Mouse (Mus musculus) heart, postnatal 0 days (tissue): Measurements from ENCODE around the gene Rnaseh2c. TPM values are rescaled to one million over a fixed set of nuclear protein-coding genes. Genes with fewer than 3 reads are reported as not detected.
A peak's percentile ranks its signal among the peaks of the same experiment; 100 is the strongest.

Experiments
- ATAC-seq: fragments of 200-750 bp; cut with Nextera tagmentation; 2 replicates; pipeline ENCODE4 v1.8.0; 2017; ENCODE audit warnings: low read depth, moderate number of reproducible peaks, moderate library complexity; ENCODE audit not compliant: insufficient read depth
- DNase-seq: peaks from one replicate; pipeline ENCODE4 v3.0.0-alpha.2; 2016; ENCODE audit warnings: low spot score
- H3K27ac ChIP-seq: fragments of 300-500 bp; sonication (generic); 2 replicates; pipeline ENCODE4 v1.5.1; 2014; ENCODE audit warnings: low read depth, mild to moderate bottlenecking
- H3K27me3 ChIP-seq: fragments of 300-500 bp; sonication (generic); 2 replicates; pipeline ENCODE4 v1.6.1; 2014; ENCODE audit warnings: low read length, mixed read lengths; ENCODE audit not compliant: control insufficient read depth, insufficient read depth
- H3K36me3 ChIP-seq: fragments of 300-500 bp; sonication (generic); replicated peaks from 2 replicates; pipeline ENCODE4 v1.6.1; 2014; ENCODE audit warnings: low read length, mixed read lengths; ENCODE audit not compliant: control insufficient read depth, insufficient read depth
- H3K4me1 ChIP-seq: fragments of 300-500 bp; sonication (generic); 2 replicates; pipeline ENCODE4 v1.6.1; 2014; ENCODE audit warnings: antibody characterized with exemption; ENCODE audit not compliant: control insufficient read depth, insufficient read depth
- H3K4me2 ChIP-seq: fragments of 300-500 bp; sonication (generic); 2 replicates; pipeline ENCODE4 v1.6.1; 2014; ENCODE audit warnings: low read depth, mild to moderate bottlenecking, low read length, moderate library complexity
- H3K4me3 ChIP-seq: fragments of 300-500 bp; sonication (generic); 2 replicates; pipeline ENCODE4 v1.5.1; 2014; ENCODE audit warnings: low read depth, low read length
- H3K9ac ChIP-seq: fragments of 300-500 bp; sonication (generic); replicated peaks from 2 replicates; pipeline ENCODE4 v1.6.1; 2014; ENCODE audit warnings: low read depth, low read length, mixed read lengths
- H3K9me3 ChIP-seq: fragments of 300-500 bp; sonication (generic); replicated peaks from 2 replicates; pipeline ENCODE4 v1.6.1; 2016; ENCODE audit warnings: low read length; ENCODE audit not compliant: control insufficient read depth
- CTCF ChIP-seq: IDR thresholded peaks from 2 replicates; pipeline ENCODE4 v1.5.1; 2016; ENCODE audit warnings: antibody characterized with exemption, control low read depth, low read depth
- EP300 ChIP-seq: IDR thresholded peaks from 2 replicates; pipeline ENCODE4 v1.6.1; 2016; ENCODE audit warnings: antibody characterized with exemption, low read depth
- WGBS: fragments of 180-500 bp; shearing (Covaris S2); extraction: QIAGEN DNeasy Blood & Tissue Kit; methylation state at CpG from one replicate; pipeline ENCODE4 v1.1.7; 2014; 5-methylcytosine and 5-hydroxymethylcytosine counted together
- polyA plus RNA-seq: library from polyadenylated mRNA; unstranded; fragments of >200 nt; fragmentation: Nextera tagmentation; extraction: Ambion mirVana; gene quantifications from 2 replicates; pipeline ENCODE4 v1.2.1, GENCODE M21; 2015
- total RNA-seq: library from RNA; depleted of rRNA; stranded (reverse); fragments of >200 nt; gene quantifications from 2 replicates; pipeline ENCODE4 v1.2.3, GENCODE M21; 2014; ENCODE audit warnings: low replicate concordance

Gene Rnaseh2c
- total and polyA plus RNA-seq, 2 experiments from 2014 or later, result 51.8 to 57.6 TPM

DNA sequence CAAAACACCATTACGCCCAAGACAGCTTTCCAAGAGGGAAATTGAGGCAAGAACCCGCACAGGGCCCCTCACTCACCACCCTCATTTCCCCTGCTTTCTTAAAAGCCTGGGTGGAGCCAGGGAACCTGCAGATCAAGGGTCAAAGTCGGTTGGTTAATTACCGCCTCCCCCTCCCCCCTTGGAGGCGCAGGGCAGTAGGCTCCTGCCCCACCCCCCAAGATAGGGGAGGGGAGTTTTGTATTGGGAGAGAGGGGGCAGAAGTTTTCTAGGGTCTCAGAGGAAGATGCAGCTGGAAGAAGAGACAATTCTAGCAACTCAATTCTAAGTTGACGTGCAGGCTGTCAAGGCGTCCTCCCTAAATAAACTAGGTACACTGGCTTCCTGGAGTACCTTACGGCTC lies 42.4 kb upstream of the Rnaseh2c start:
- H3K4me2 ChIP-seq, result no peak overlapping the region
- peaks cover 15% of the 10 kb centered on the region for H3K4me1 ChIP-seq
- peaks cover 80% of the 10 kb centered on the region for H3K27me3 ChIP-seq
- H3K36me3 ChIP-seq, result no peaks in the 10 kb centered on the region
- ATAC-seq (no peak), DNase-seq (no peak)
- H3K4me3 ChIP-seq, result no peak overlapping the region
- TF ChIP-seq EP300 (no peak), CTCF (no peak)
- no peaks in the 10 kb centered on the region for H3K9me3 ChIP-seq
- H3K27ac ChIP-seq, result no peak overlapping the region
- no peak overlapping the region for H3K9ac ChIP-seq
- WGBS, result 25% methylated on average over 8 of the region's 8 CpGs

DNA sequence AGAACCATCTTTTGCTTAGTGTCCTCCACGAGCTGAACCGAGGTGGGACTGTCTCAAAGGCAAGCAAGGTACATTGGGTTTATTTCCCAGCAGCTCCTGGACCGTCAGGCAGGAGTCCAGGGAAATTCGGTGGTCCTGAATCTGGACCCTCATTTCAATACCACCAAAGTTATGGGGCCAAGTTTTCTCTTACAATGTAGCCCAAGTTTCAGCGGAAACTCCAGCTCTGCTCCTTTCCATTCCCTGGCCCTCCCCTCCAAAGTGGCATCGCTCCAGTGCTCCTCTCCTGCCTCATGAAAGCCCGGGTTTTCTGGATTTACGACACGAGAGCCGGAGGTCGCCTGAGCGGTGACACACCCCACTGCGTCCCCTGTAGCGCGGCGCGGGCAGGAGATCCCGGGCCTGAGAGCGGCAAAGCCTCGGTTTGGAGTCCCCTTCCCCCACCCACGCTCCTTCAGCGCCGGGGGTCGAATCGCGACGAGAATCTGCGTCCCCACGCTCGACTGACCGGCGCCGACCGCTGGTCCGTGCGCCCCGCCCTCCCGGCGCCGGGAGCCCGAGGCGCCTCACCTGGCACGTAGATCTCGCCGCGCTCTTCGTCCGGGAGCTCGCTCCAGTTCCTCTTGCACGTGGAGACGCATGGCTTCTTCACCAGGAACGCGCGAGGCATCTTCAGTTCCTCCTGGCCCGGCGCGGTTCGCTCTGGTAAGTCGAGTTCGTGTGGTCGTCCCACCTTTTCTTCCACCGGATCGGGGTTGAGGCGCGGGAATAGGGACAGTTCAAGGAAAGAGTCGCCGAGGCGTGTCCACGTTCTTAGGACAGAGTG lies 41.8 kb upstream of the Rnaseh2c start:
- ATAC-seq, result no peak; the same call in 1 of the 2 replicates
- Histone ChIP-seq H3K27ac (no peak overlapping the region), H3K4me2 (peak overlapping the region; percentile 62), H3K36me3 (no peaks in the 10 kb centered on the region), H3K4me3 (peak overlapping the region; percentile 40), H3K9ac (no peak overlapping the region; the same call in 1 of the 2 replicates), H3K9me3 (no peaks in the 10 kb centered on the region), H3K4me1 (peaks cover 15% of the 10 kb centered on the region), H3K27me3 (peaks cover 87% of the 10 kb centered on the region)
- no peak for TF ChIP-seq CTCF
- no peak for TF ChIP-seq EP300
- WGBS, result under 1% methylated on average over 69 of the region's 69 CpGs
- no peak for DNase-seq

DNA sequence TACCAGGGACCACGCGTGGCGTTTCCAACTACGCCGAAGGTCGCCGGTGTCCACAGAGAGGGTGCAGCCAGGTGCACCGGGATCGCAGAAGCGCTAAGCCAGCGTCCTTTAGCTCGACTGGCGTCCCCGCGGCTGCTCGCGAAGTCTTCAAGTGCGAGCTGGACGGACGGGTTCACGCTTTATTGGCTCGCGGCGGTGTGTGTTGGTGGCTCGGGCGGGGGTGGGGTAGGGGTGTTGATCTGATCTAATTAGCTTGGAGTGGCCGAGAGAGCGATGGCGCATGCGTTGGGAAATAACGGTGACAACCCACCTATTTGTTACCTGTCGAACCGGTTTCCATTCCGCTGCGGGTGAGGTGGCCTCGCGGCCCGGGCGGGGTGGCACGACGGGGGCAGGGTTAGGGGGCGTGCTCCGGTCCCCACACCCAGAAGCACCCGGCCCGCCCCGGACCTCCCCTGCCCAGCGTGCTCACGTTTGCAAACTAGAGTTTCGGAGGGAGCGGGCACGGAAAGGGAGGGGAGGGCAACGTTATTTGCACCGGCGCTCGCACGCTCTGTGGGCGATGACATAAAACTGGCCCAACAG lies 41.1 kb upstream of the Rnaseh2c start, which contains the start of gene Ovol1:
TSS of gene Ovol1 (minus strand) at position 190 of the 585 bp plus-strand sequence.
- Histone ChIP-seq H3K9ac (no peak within 1 kb of the TSS; the same call in 1 of the 2 replicates), H3K4me2 (peak within 1 kb of the TSS; percentile 62), H3K9me3 (no peaks in the 10 kb centered on the region), H3K27ac (no peak within 1 kb of the TSS), H3K36me3 (no peaks in the 10 kb centered on the region), H3K4me1 (peaks cover 15% of the 10 kb centered on the region), H3K4me3 (peak within 1 kb of the TSS; percentile 40), H3K27me3 (peaks cover 90% of the 10 kb centered on the region)
- TF ChIP-seq EP300, result no peak
- no peak for TF ChIP-seq CTCF
- whole genome bisulfite sequencing, result 1% methylated on average over 57 of the region's 57 CpGs
- ATAC-seq, result no peak
- no peak for DNase-seq

DNA sequence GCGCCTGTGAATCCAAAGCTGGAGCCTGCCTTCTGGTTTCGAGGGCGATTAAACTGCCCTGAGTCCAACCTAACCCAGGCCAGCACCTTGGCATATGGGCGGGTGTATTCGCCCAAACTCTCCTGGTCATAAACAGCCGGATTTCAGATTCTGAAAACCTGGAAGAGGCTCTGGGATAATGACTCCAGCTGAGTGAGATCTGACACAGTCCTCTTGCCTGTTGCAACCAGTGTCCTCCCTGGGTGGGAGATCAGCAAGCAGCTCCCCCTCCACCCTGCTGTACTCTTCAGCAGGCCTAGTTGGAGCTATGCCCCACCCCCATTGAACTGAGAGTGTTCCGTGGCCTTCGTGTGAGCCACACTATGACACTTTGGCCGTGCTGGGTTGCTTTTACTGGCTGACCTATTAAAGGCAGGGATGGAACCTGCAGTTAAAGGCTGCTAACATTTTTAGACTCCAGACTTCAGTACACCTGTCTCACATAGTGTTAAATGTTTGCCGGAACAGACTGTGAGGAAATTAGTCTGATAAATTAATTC lies 40.4 kb upstream of the Rnaseh2c start:
- no peak for ATAC-seq
- Histone ChIP-seq H3K4me1 (peaks cover 15% of the 10 kb centered on the region), H3K36me3 (no peaks in the 10 kb centered on the region), H3K4me3 (peak overlapping the region; percentile 40), H3K9ac (no peak overlapping the region), H3K27me3 (peaks cover 85% of the 10 kb centered on the region), H3K27ac (no peak overlapping the region), H3K4me2 (peak overlapping the region; percentile 62), H3K9me3 (no peaks in the 10 kb centered on the region)
- TF ChIP-seq CTCF (no peak), EP300 (no peak)
- WGBS, result 25% methylated on average over 10 of the region's 10 CpGs
- no peak for DNase-seq

DNA sequence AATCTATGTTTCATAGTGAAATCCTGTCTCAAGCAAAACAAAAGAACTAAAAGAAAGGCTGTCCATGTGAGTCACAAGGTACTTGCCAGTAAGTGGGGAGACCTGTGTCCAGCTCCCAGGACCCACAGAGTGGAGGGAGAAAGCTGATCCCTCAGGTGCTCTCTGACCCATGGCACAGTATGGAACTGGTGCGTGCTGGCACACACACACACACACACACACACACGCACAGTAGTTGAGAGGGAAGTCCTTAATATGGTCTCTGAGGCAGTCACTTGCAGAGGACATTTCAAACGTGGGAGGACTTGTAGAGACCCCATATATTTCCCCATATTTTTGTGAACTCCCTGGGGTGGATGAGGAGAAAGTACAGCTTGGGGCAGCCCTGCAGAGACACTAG lies 39.8 kb upstream of the Rnaseh2c start:
- Histone ChIP-seq H3K4me1 (peaks cover 18% of the 10 kb centered on the region), H3K27me3 (peaks cover 82% of the 10 kb centered on the region), H3K27ac (no peak overlapping the region), H3K4me2 (no peak overlapping the region), H3K4me3 (no peak overlapping the region), H3K9me3 (no peaks in the 10 kb centered on the region), H3K9ac (no peak overlapping the region), H3K36me3 (no peaks in the 10 kb centered on the region)
- ATAC-seq (no peak), DNase-seq (no peak)
- WGBS, result 56% methylated on average over 3 of the region's 3 CpGs
- TF ChIP-seq EP300 (no peak), CTCF (no peak)
